Mouse (Mus musculus) megakaryocyte, embryonic 14.5 days (primary cell): ENCODE results near the gene Phf23. TPM values are rescaled to one million over a fixed set of nuclear protein-coding genes. Genes with fewer than 3 reads are reported as not detected.
"Not testable (repeated sequence)": the region's sequence is repeated elsewhere in the genome, so short reads cannot be mapped to it uniquely, and the experiment has no call there.

Experiments
- H3K27me3 ChIP-seq: replicated peaks from 2 replicates; pipeline ENCODE3; 2012; ENCODE audit warnings: inconsistent platforms
- H3K36me3 ChIP-seq: replicated peaks from 2 replicates; pipeline ENCODE3; 2012; ENCODE audit warnings: low read length, inconsistent platforms, mixed read lengths
- H3K4me1 ChIP-seq: 2 replicates; pipeline ENCODE4 v1.6.1; 2012; ENCODE audit warnings: inconsistent platforms
- H3K4me3 ChIP-seq: replicated peaks from 2 replicates; pipeline ENCODE3; 2012; ENCODE audit warnings: moderate library complexity, mild to moderate bottlenecking, inconsistent platforms
- H3K9me3 ChIP-seq: 2 replicates; pipeline ENCODE4 v1.6.1; 2012; ENCODE audit warnings: inconsistent platforms
- FLI1 ChIP-seq: IDR thresholded peaks from 2 replicates; pipeline ENCODE4 v1.6.1; 2012; ENCODE audit warnings: low read length, inconsistent platforms, mixed read lengths
- GATA1 ChIP-seq: IDR thresholded peaks from 3 replicates; pipeline ENCODE4 v1.6.1; 2012; ENCODE audit warnings: mixed read lengths, low read length, inconsistent platforms, borderline replicate concordance
- polyA plus RNA-seq: library from polyadenylated mRNA; stranded (reverse); fragments of >175 nt; gene quantifications from 2 replicates; pipeline ENCODE4 v1.2.3, GENCODE M21; 2012; ENCODE audit warnings: low replicate concordance; ENCODE audit not compliant: insufficient read depth

Phf23 gene
- polyA plus RNA-seq, 1 experiment: 85.6 TPM

DNA sequence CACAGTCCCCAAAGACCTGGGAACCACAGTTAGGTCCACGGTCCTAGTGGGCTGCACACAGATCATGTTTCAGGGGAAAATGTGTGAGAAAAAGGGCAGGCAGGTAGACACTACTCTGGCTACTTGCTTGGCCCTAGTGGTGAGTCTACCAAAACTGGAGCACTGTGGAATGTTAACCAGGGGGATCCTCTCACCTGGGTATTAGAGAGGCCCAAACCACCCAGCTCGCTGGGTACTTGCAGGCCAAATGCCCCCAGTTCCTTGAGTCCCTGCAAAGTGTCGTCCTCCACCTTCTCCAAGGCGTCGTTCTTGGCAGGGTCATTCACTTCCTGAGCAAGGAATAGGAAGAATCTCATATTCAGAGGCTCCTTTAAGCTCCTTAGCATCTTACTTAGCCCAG lies 18.5 kb downstream of the Phf23 start:
- Histone ChIP-seq H3K36me3 (peaks cover 52% of the 10 kb centered on the region), H3K9me3 (no peaks in the 10 kb centered on the region), H3K27me3 (no peaks in the 10 kb centered on the region), H3K4me1 (peaks cover 56% of the 10 kb centered on the region), H3K4me3 (no peak overlapping the region)
- no peak for TF ChIP-seq FLI1
- TF ChIP-seq GATA1: no peak

DNA sequence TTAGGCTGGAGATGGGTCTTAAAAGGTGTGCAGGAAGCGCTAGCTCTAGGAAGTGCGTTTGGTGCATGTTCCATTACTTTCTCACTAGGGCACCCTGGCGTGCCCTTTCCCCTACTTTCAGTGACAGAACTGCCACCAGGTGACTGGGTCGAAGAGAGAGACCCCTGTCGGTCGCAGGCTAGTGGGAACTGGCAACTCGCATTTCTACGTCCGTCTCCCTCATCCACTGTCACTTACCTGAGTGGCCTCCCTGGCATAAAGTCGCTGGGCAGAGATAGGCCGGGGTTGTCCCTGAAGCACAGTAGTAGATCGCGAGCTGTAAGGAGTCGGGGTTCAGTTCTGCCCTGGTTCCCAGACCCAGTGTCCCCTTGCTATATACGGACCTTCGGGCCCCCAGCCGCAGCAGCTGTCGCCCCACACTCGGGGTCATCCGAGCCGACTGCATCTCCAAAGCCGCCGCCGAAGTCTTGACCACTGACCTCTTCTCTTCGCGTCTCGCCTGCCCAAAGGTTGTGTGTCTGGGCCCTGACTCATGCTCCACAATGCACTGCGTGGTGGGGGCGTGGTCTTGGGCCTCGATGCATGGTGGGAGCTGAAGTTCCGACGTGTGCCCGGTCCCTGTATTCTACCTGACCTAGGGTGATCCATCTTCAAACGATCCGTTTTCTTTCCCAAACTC lies 19.4 kb downstream of the Phf23 start, which contains the start of gene Acadvl:
Gene Acadvl (minus strand): TSS at position 532 of the 679 bp plus-strand sequence.
- peaks cover 66% of the 10 kb centered on the region for H3K4me1 ChIP-seq

DNA sequence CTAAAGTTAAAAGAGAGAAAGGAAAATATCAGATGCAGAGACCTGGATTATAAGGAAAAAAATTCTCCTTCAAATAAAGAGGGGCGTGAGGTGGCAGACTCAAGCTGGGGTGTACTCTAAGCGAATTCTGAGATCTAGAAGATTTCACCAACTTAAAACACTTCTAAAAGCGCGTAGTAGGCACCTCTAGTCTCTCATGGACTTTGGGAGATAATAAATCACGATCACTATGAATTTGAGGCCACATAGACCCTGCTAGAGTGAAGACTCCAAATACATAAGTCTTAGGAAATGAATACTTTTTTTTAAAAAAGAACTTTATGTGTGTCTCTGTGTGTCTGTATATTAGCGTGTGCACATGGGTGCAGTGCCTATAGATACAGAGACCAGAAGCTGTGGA lies 20.1 kb downstream of the Phf23 start:
- H3K4me1 ChIP-seq: peaks cover 73% of the 10 kb centered on the region

More for the DNA sequence above, 19.4 kb downstream of the Phf23 start, which contains the start of gene Acadvl:
- no peak for TF ChIP-seq GATA1
- no peak for TF ChIP-seq FLI1
- Histone ChIP-seq H3K4me3 (peak within 1 kb of the TSS; percentile 93), H3K36me3 (peaks cover 42% of the 10 kb centered on the region), H3K27me3 (no peaks in the 10 kb centered on the region), H3K9me3 (no peaks in the 10 kb centered on the region)

DNA sequence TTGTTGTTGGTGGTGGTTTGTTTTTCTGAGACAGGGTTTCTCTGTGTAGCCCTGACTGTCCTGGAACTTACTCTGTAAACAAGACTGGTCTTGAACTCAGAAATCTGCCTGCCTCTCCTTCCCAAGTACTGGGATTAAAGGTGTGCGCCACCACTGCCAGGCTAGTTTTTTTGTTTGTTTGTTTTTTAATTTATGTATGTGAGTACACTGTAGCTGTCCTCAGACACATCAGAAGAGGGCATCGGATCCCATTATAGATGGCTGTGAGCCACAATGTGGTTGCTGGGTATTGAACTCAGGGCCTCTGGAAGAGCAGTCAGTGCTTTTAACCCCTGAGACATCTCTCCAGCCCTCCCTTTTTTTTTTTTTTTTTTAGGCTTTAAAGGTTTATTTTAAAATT lies 20.6 kb downstream of the Phf23 start:
- not testable (repeated sequence) for H3K9me3 ChIP-seq, H3K4me3 ChIP-seq, H3K27me3 ChIP-seq
- peaks cover 31% of the 10 kb centered on the region for H3K36me3 ChIP-seq
- peaks cover 78% of the 10 kb centered on the region for H3K4me1 ChIP-seq

More for the DNA sequence above, 20.1 kb downstream of the Phf23 start:
- Histone ChIP-seq H3K36me3 (peaks cover 36% of the 10 kb centered on the region), H3K27me3 (no peaks in the 10 kb centered on the region), H3K9me3 (no peaks in the 10 kb centered on the region), H3K4me3 (peak overlapping the region; percentile 93)
- TF ChIP-seq GATA1 (no peak), FLI1 (no peak)

DNA sequence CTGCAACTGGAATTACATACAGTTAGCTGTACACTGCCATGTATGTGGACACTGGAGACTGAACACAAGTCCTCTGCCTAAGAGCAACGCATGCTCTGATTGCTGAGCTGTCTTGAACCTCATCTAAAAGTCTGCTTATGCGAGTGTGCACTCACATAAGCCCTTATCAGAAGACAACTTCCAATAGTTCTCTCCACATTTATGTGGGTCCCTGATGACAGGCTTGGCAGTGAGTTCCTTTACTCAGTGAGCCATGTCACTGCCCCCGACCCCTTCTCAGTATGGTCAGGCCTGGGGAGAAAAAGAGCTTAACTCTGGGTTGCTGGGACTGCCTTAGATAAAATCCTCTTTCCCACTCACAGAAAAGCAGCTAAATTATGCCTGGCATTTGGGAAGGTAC lies 21.1 kb downstream of the Phf23 start, which contains the start of gene Dlg4:
Gene Dlg4 (plus strand): TSS at position 274 of the 400 bp plus-strand sequence.
- peaks cover 26% of the 10 kb centered on the region for H3K36me3 ChIP-seq
- no peaks in the 10 kb centered on the region for H3K27me3 ChIP-seq
- peaks cover 82% of the 10 kb centered on the region for H3K4me1 ChIP-seq
- H3K9me3 ChIP-seq: no peaks in the 10 kb centered on the region
- no peak for TF ChIP-seq FLI1
- TF ChIP-seq GATA1: no peak
- peak within 1 kb of the TSS; percentile 92 for H3K4me3 ChIP-seq

DNA sequence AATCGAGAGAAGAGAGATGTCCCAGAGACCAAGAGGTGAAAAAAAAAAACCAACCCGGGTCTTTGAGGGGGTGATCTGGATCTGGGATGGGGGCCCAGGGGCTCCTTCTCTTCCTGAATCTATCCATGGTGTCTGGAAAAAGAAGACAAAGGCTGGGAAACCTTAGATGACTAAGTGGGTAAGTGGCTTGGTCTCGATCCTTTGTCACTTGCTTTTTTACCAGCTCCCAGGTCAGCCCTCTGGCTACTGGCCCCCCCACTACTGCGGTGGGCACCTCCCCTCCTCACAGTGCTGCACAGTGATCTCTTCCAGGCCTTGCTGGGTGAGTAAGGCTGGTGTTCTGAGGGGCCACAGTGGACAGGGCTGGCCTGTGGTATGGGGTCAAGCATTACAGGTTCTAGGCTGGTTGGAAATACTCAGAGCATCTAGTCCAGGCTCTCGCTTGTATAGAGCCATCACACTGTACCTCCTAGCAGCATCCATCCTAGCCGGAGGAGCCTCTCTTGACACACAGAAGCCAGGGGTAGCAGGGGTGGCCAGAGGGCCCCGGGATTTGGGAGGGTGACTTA lies 21.7 kb downstream of the Phf23 start:
- H3K4me1 ChIP-seq: peaks cover 89% of the 10 kb centered on the region
- no peaks in the 10 kb centered on the region for H3K9me3 ChIP-seq
- H3K36me3 ChIP-seq: peaks cover 20% of the 10 kb centered on the region
- TF ChIP-seq FLI1: no peak
- TF ChIP-seq GATA1: no peak
- H3K27me3 ChIP-seq: no peaks in the 10 kb centered on the region
- H3K4me3 ChIP-seq: peak overlapping the region; percentile 92

DNA sequence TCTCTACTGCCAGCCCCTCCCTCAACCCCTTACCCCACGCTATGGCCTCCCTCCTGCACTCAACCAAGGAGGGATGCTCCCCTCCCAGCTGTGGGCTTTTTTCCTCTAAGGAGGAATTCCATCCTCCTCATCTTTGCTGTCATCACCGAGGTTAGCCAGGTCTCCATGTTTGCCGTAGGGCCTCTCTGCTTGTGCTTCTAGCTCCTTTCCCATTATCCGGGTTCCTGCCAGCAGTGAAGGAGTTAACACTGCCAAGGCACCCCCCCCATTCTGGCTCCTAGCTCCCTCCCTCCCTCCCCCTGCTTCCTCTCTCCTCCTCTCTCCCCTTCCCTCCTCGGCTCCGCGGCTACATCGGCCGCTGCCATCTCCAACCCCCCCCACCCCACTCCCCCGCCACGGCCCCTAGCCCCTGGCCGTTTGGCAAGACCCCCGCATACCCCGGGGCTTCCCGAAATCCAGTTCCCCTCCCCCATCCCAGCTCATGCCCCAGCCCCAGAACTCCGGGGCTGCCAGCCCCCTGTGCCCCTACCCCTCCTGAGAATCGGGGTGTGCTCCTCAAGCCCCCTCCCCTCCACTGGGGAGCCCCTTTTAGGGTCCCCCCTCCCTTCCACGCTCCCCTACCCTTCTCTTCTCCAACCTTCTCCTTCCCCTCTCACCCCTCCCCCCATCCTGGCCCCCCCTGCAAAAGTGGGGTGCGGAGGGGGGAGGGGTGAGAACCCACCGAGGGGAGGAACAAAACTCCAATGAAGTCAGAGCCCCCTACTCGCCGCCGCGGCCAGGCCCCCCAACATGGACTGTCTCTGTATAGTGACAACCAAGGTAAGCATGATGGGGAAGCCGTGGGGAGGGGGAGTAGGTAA lies 22.8 kb downstream of the Phf23 start:
- Histone ChIP-seq H3K4me3 (peak overlapping the region; percentile 92), H3K9me3 (no peaks in the 10 kb centered on the region), H3K27me3 (no peaks in the 10 kb centered on the region), H3K4me1 (peaks cover 88% of the 10 kb centered on the region), H3K36me3 (peaks cover 9% of the 10 kb centered on the region)
- no peak for TF ChIP-seq FLI1
- no peak for TF ChIP-seq GATA1

DNA sequence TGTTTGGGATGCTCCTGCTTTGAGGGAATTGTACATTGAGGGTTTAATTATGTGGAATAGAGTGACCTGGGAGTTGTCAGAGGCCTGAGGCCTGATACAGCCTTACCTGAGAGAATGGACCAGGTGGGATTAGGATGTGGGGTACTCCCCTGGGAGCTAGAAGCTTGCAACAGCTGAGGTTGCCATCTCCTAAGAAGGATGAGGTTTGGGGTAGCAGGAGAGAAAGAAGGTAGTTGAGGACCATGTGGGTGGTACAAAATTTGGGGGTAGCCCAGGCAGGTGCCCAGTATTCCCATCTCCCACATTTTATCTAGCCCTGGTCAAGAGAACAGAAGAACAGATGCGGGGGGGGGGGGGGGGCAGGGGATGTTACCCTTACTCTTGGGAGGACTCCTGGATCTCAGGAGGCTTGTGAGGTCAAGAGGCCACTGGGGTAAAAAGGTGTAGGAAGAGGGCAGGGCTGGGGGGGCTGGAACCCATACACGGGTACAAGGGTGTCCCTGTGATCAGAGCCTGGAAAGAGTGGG lies 24.0 kb downstream of the Phf23 start:
- H3K36me3 ChIP-seq: no peaks in the 10 kb centered on the region
- H3K4me1 ChIP-seq: peaks cover 83% of the 10 kb centered on the region
- H3K27me3 ChIP-seq: no peaks in the 10 kb centered on the region
- peak overlapping the region; percentile 92 for H3K4me3 ChIP-seq
- H3K9me3 ChIP-seq: no peaks in the 10 kb centered on the region
- TF ChIP-seq FLI1: no peak
- no peak for TF ChIP-seq GATA1

DNA sequence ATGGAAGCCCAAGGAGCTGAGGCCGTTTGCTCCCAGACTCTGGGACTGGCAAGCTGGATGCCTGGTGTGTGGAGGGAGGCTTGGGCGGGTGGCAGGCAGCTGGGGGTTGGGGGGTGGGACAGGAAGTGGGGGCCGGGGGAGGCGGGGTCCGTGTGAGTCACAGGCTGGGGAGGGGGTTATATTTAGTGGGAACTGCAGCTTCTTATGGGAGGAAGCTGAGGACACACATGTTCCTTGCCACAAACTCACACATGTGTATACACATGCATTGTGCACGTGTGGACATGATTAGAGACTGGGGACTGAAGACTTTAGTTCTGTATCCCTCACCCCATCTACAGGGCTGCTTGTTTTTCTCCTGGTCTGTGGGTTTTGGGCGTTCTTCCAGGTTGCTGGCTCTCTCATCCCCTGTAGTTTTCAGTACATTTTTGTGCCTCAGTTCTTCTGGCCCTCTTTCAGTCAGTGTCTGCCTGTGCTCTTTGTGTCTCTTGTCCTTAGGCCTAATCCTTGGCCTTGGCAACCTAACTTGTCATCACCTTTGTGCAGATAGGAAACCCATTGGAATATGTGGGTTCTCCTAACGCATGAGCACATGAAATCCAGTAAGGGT lies 24.6 kb downstream of the Phf23 start:
- Histone ChIP-seq H3K4me1 (peaks cover 78% of the 10 kb centered on the region), H3K27me3 (no peaks in the 10 kb centered on the region), H3K4me3 (peak overlapping the region; percentile 93), H3K9me3 (no peaks in the 10 kb centered on the region), H3K36me3 (no peaks in the 10 kb centered on the region)
- TF ChIP-seq FLI1 (no peak), GATA1 (no peak)
